8 mouse cellular contexts compared by ENCODE assay signal in the genomic region with DNA sequence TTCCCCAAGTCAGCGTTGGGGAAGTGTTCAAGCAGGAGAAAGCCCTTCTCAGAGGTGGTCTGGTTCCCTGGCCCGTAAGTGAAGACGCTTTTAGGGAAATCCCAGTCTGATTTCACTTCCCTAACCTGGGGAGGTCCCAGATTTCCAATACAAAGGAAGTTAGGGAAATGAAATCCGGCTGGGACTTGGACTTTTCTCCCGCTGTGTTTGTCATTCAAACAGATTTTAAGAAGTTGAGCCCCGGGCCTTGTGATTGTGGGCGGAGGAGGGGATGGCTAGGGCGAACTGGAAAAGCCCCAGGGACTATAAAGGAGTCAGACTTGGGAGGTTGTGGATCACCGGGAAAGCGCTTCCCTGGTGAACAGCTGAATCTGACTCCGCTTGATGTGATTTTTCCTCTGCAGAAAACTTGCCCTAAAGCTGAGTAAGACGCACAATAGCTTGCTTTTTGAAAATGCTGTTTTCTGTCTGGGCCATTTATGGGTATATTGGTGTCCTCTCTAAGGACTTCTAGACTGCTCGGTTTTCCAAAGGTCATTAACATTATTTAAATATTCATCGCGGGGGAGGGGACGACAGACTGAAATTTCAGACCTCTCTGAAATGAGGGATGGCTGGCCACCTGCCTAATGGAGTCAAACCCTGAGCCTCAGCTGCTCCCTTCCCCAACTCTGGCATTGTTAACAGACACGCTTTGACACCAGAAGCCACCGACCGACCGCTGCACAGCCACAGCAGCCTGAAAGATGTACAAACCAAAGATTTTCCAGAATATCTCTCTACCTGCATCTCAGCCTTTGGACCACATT.
A peak's percentile ranks its signal among the peaks of the same experiment; 100 is the strongest.
DNase-seq lines count a peak whose midpoint lies in the region; ATAC-seq and TF ChIP-seq lines count a peak whose summit lies in the region.

No protein-coding gene starts in this region.

- TF ChIP-seq EP300 in liver, postnatal 0 days (IDR thresholded peaks at IDR 0.05; ENCODE audit: low read depth) = no peak

- no peak for ATAC-seq in liver, embryonic 11.5 days (replicated peaks; ENCODE audit: low FRiP score)
- ATAC-seq in liver, postnatal 0 days = no peak
- peak; percentile 61; the same call in 1 of the 2 replicates for ATAC-seq in embryonic facial prominence, embryonic 11.5 days (replicated peaks; ENCODE audit: insufficient number of reproducible peaks, low FRiP score, low TSS enrichment, low read depth)
- ATAC-seq in neural tube, embryonic 15.5 days (ENCODE audit: low FRiP score) = 0 out of 2 replicates have a peak, but pooled peaks have one; percentile 18

- peak overlapping the region; percentile 25 for H3K4me2 ChIP-seq in liver, embryonic 11.5 days
- no peak overlapping the region for H3K4me2 ChIP-seq in liver, postnatal 0 days (ENCODE audit: low read depth, low read length)
- H3K4me2 ChIP-seq in embryonic facial prominence, embryonic 11.5 days (ENCODE audit: low read depth, low read length) = peak overlapping the region; percentile 29
- peak overlapping the region; percentile 27 for H3K4me2 ChIP-seq in neural tube, embryonic 15.5 days

- no peak overlapping the region for H3K9ac ChIP-seq in liver, embryonic 11.5 days (ENCODE audit: low read depth, low read length)
- no peak overlapping the region for H3K9ac ChIP-seq in liver, postnatal 0 days (replicated peaks)
- H3K9ac ChIP-seq in embryonic facial prominence, embryonic 11.5 days (replicated peaks; ENCODE audit: low read length) = no peak overlapping the region
- H3K9ac ChIP-seq in neural tube, embryonic 15.5 days (replicated peaks) = no peak overlapping the region

- DNase-seq in liver, embryonic 11.5 days (ENCODE audit: low spot score) = no peak
- no peak for DNase-seq in liver, postnatal 0 days
- peak; percentile 70 for DNase-seq in embryonic facial prominence, embryonic 11.5 days (ENCODE audit: low spot score)
- DNase-seq in hindlimb bud, embryonic 11.5 days (ENCODE audit: extremely low spot score, low read depth, low spot score) = peak; percentile 24
- no peak for DNase-seq in urinary bladder, postnatal 14 days (ENCODE audit: low spot score)
- DNase-seq in right cerebral cortex, postnatal 36 days (ENCODE audit: low spot score in 2 of 2) = no peak
- no peak for DNase-seq in urinary bladder, postnatal 25 days (ENCODE audit: low spot score)

- no peaks in the 10 kb centered on the region for H3K36me3 ChIP-seq in liver, embryonic 11.5 days (ENCODE audit: control insufficient read depth, insufficient read depth, low read length)
- no peaks in the 10 kb centered on the region for H3K36me3 ChIP-seq in liver, postnatal 0 days (replicated peaks; ENCODE audit: insufficient read depth, low read length)
- no peaks in the 10 kb centered on the region for H3K36me3 ChIP-seq in embryonic facial prominence, embryonic 11.5 days (replicated peaks; ENCODE audit: control insufficient read depth, insufficient read depth, low read depth, low read length)
- H3K36me3 ChIP-seq in neural tube, embryonic 15.5 days = no peaks in the 10 kb centered on the region

- H3K27me3 ChIP-seq in liver, embryonic 11.5 days (replicated peaks; ENCODE audit: control insufficient read depth, insufficient read depth, low read length) = peaks cover 36% of the 10 kb centered on the region
- peaks cover 10% of the 10 kb centered on the region for H3K27me3 ChIP-seq in liver, postnatal 0 days (ENCODE audit: insufficient read depth, low read length)
- 0 out of 2 replicates have a peak, but pooled peaks cover 6% of the 10 kb centered on the region for H3K27me3 ChIP-seq in embryonic facial prominence, embryonic 11.5 days (ENCODE audit: control insufficient read depth, insufficient read depth, low read length)
- H3K27me3 ChIP-seq in neural tube, embryonic 15.5 days (replicated peaks) = no peaks in the 10 kb centered on the region

- no peak for TF ChIP-seq CTCF in liver, postnatal 0 days (IDR thresholded peaks at IDR 0.05; ENCODE audit: low read depth)

- 11% methylated on average over 20 of the region's 20 CpGs for WGBS in liver, embryonic 11.5 days
- WGBS in liver, postnatal 0 days (ENCODE audit: insufficient replicate concordance) = 18% methylated on average over 20 of the region's 20 CpGs
- WGBS in embryonic facial prominence, embryonic 11.5 days = 1% methylated on average over 20 of the region's 20 CpGs
- WGBS in neural tube, embryonic 15.5 days = 7% methylated on average over 20 of the region's 20 CpGs

- peaks cover 5% of the 10 kb centered on the region for H3K4me1 ChIP-seq in liver, embryonic 11.5 days (replicated peaks; ENCODE audit: control insufficient read depth, insufficient read depth, low read length)
- H3K4me1 ChIP-seq in liver, postnatal 0 days (ENCODE audit: insufficient read depth) = peaks cover 14% of the 10 kb centered on the region
- H3K4me1 ChIP-seq in embryonic facial prominence, embryonic 11.5 days (ENCODE audit: control insufficient read depth, insufficient read depth, low read length) = peaks cover 7% of the 10 kb centered on the region
- H3K4me1 ChIP-seq in neural tube, embryonic 15.5 days = peaks cover 31% of the 10 kb centered on the region

- H3K27ac ChIP-seq in liver, embryonic 11.5 days (ENCODE audit: low read depth, low read length) = no peak overlapping the region
- no peak overlapping the region for H3K27ac ChIP-seq in liver, postnatal 0 days (ENCODE audit: low read depth)
- peak overlapping the region; percentile 38; the same call in 1 of the 2 replicates for H3K27ac ChIP-seq in embryonic facial prominence, embryonic 11.5 days (replicated peaks; ENCODE audit: low read depth, low read length)
- H3K27ac ChIP-seq in neural tube, embryonic 15.5 days (replicated peaks) = 0 out of 2 replicates have a peak overlapping the region, but pooled peaks have one; percentile 11

- no peaks in the 10 kb centered on the region for H3K9me3 ChIP-seq in liver, embryonic 11.5 days (ENCODE audit: control insufficient read depth, low read length)
- no peaks in the 10 kb centered on the region for H3K9me3 ChIP-seq in liver, postnatal 0 days (ENCODE audit: low read length)
- H3K9me3 ChIP-seq in embryonic facial prominence, embryonic 11.5 days (replicated peaks; ENCODE audit: control insufficient read depth, low read length) = no peaks in the 10 kb centered on the region
- H3K9me3 ChIP-seq in neural tube, embryonic 15.5 days (replicated peaks) = no peaks in the 10 kb centered on the region

- H3K4me3 ChIP-seq in liver, embryonic 11.5 days (ENCODE audit: low read depth, low read length) = no peak overlapping the region
- H3K4me3 ChIP-seq in liver, postnatal 0 days (ENCODE audit: low read depth, low read length) = no peak overlapping the region
- no peak overlapping the region for H3K4me3 ChIP-seq in embryonic facial prominence, embryonic 11.5 days (ENCODE audit: low read depth, low read length)
- no peak overlapping the region for H3K4me3 ChIP-seq in neural tube, embryonic 15.5 days (replicated peaks)

Comparison
In these comparisons a context has a peak if more than half of its experiments do, and no peak if none do; other contexts are left out.
1. ATAC-seq: peak in embryonic facial prominence, embryonic 11.5 days (single experiment) and neural tube, embryonic 15.5 days (single experiment); none in liver, embryonic 11.5 days (single experiment) and liver, postnatal 0 days (single experiment).
2. DNase-seq: peak in embryonic facial prominence, embryonic 11.5 days (single experiment) and hindlimb bud, embryonic 11.5 days (single experiment); none in liver, embryonic 11.5 days (single experiment), liver, postnatal 0 days (single experiment), urinary bladder, postnatal 14 days (single experiment), right cerebral cortex, postnatal 36 days (0 of 2) and urinary bladder, postnatal 25 days (single experiment).
3. H3K27ac ChIP-seq: peak in embryonic facial prominence, embryonic 11.5 days (single experiment) and neural tube, embryonic 15.5 days (single experiment); none in liver, embryonic 11.5 days (single experiment) and liver, postnatal 0 days (single experiment).